Mouse (Mus musculus) hindbrain, postnatal 0 days (tissue): ENCODE data around the gene Ampd3. TPM values are rescaled to one million over a fixed set of nuclear protein-coding genes. Genes with fewer than 3 reads are reported as not detected.
A peak's percentile ranks its signal among the peaks of the same experiment; 100 is the strongest.

Experiments
- ATAC-seq: fragments of 200-750 bp; cut with Nextera tagmentation; 2 replicates; pipeline ENCODE4 v1.8.0; 2017; ENCODE audit warnings: mild to moderate bottlenecking, moderate TSS enrichment, moderate library complexity
- DNase-seq: peaks from one replicate; pipeline ENCODE4 v3.0.0-alpha.2; 2015; ENCODE audit warnings: low spot score
- H3K27ac ChIP-seq: fragments of 300-500 bp; sonication (generic); 2 replicates; pipeline ENCODE4 v1.5.1; 2014; ENCODE audit warnings: mild to moderate bottlenecking
- H3K27me3 ChIP-seq: fragments of 300-500 bp; sonication (generic); 2 replicates; pipeline ENCODE4 v1.6.1; 2014; ENCODE audit warnings: low read length, mixed read lengths; ENCODE audit not compliant: insufficient read depth
- H3K36me3 ChIP-seq: fragments of 300-500 bp; sonication (generic); 2 replicates; pipeline ENCODE4 v1.6.1; 2014; ENCODE audit warnings: low read length, mixed read lengths; ENCODE audit not compliant: insufficient read depth
- H3K4me1 ChIP-seq: fragments of 300-500 bp; sonication (generic); 2 replicates; pipeline ENCODE4 v1.6.1; 2014; ENCODE audit warnings: antibody characterized with exemption, low read length, mixed read lengths; ENCODE audit not compliant: insufficient read depth
- H3K4me2 ChIP-seq: fragments of 300-500 bp; sonication (generic); 2 replicates; pipeline ENCODE4 v1.6.1; 2014; ENCODE audit warnings: low read depth, mild to moderate bottlenecking, low read length, moderate library complexity, mixed read lengths
- H3K4me3 ChIP-seq: fragments of 300-500 bp; sonication (generic); 2 replicates; pipeline ENCODE4 v1.5.1; 2014; ENCODE audit warnings: low read length
- H3K9ac ChIP-seq: fragments of 300-500 bp; sonication (generic); replicated peaks from 2 replicates; pipeline ENCODE4 v1.6.1; 2014; ENCODE audit warnings: mild to moderate bottlenecking, low read length, moderate library complexity, mixed read lengths
- H3K9me3 ChIP-seq: fragments of 300-500 bp; sonication (generic); 2 replicates; pipeline ENCODE4 v1.6.1; 2016; ENCODE audit warnings: low read length, mixed read lengths
- CTCF ChIP-seq: IDR thresholded peaks from 2 replicates; pipeline ENCODE4 v1.5.1; 2016; ENCODE audit warnings: antibody characterized with exemption, control low read depth, low read depth
- WGBS: fragments of 180-500 bp; shearing (Covaris S2); extraction: QIAGEN DNeasy Blood & Tissue Kit; methylation state at CpG from one replicate; pipeline ENCODE4 v1.1.7; 2014; 5-methylcytosine and 5-hydroxymethylcytosine counted together
- polyA plus RNA-seq: library from polyadenylated mRNA; unstranded; fragments of >200 nt; fragmentation: Nextera tagmentation; extraction: Ambion mirVana; gene quantifications from 2 replicates; pipeline ENCODE4 v1.2.1, GENCODE M21; 2015
- total RNA-seq: library from RNA; depleted of rRNA; stranded (reverse); fragments of >200 nt; gene quantifications from 2 replicates; pipeline ENCODE4 v1.2.3, GENCODE M21; 2014

Ampd3 gene
- total and polyA plus RNA-seq, 2 experiments from 2014 or later = 14.3 to 24.8 TPM

GRCm38 (mm10) chr7:110774077-110774476 is 6.1 kb downstream of the Ampd3 start:
- peak; percentile 74 for ATAC-seq
- WGBS = 45% methylated on average over 1 of the region's 1 CpGs
- Histone ChIP-seq H3K9me3 (no peaks in the 10 kb centered on the region), H3K27me3 (no peaks in the 10 kb centered on the region), H3K4me1 (peaks cover 21% of the 10 kb centered on the region), H3K27ac (peak overlapping the region; percentile 88), H3K4me3 (no peak overlapping the region; the same call in 1 of the 2 replicates), H3K36me3 (no peaks in the 10 kb centered on the region), H3K4me2 (peak overlapping the region; percentile 38), H3K9ac (peak overlapping the region; percentile 24; the same call in 1 of the 2 replicates)
- DNase-seq = peak; percentile 78
- no peak for TF ChIP-seq CTCF

GRCm38 (mm10) chr7:110774674-110775073 is 6.7 kb downstream of the Ampd3 start:
- 88% methylated on average over 8 of the region's 8 CpGs for WGBS
- no peak for TF ChIP-seq CTCF

DNA sequence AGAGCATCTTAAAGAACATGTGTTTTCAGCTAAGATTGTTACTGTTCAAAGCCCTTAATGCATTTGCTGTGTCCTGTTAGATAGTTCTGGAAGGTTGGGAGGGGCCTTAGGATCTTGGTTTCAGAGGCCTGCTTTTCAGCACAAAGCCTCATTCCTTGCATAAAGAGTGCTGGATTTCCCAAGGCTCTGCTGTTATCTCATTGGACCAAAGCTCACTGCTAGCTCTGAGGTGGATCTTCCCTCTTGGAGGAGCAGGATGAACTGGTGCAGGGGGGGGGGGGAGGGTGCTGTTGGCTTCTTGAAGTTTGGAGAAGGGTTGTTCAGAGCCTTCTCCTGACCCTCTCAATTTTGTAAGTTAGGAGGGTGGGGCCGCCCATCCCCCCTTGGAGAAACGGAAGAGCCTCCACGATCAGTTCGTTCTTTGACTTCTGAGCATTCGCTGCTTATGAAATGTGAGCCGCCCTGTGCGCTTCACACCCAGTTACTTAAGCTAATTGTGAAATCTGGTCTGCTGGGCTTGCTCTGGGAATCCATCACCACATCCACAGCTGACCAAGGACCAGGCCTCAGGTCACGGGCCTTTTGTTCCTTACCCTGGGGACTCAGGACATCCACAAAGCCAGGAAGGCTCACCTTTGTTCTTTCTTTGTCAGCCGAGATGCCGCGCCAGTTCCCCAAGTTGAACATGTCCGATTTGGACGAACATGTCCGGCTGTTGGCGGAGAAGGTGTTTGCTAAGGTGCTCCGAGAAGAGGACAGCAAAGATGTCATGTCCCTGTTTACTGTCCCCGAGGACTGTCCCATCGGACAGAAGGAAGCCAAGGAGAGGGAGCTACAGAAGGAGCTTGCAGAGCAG is 9.4 kb downstream of the Ampd3 start:
- Histone ChIP-seq H3K36me3 (no peaks in the 10 kb centered on the region), H3K9me3 (no peaks in the 10 kb centered on the region), H3K27me3 (no peaks in the 10 kb centered on the region), H3K27ac (no peak overlapping the region), H3K4me3 (no peak overlapping the region), H3K9ac (no peak overlapping the region), H3K4me2 (no peak overlapping the region), H3K4me1 (peaks cover 20% of the 10 kb centered on the region)
- ATAC-seq = no peak
- no peak for DNase-seq
- 76% methylated on average over 18 of the region's 18 CpGs for WGBS
- TF ChIP-seq CTCF = no peak

More at GRCm38 (mm10) chr7:110774674-110775073, 6.7 kb downstream of the Ampd3 start:
- H3K27ac ChIP-seq = peak overlapping the region; percentile 88
- H3K9me3 ChIP-seq = no peaks in the 10 kb centered on the region
- DNase-seq (no peak), ATAC-seq (no peak)
- H3K9ac ChIP-seq = no peak overlapping the region
- no peak overlapping the region for H3K4me3 ChIP-seq
- H3K4me2 ChIP-seq = no peak overlapping the region
- no peaks in the 10 kb centered on the region for H3K36me3 ChIP-seq
- H3K27me3 ChIP-seq = no peaks in the 10 kb centered on the region
- H3K4me1 ChIP-seq = peaks cover 15% of the 10 kb centered on the region

GRCm38 (mm10) chr7:110778933-110779332 is 10.9 kb downstream of the Ampd3 start:
- no peaks in the 10 kb centered on the region for H3K27me3 ChIP-seq
- H3K9me3 ChIP-seq = no peaks in the 10 kb centered on the region
- no peak overlapping the region for H3K9ac ChIP-seq
- DNase-seq = no peak
- peaks cover 10% of the 10 kb centered on the region for H3K4me1 ChIP-seq
- no peaks in the 10 kb centered on the region for H3K36me3 ChIP-seq
- peak overlapping the region; percentile 78 for H3K27ac ChIP-seq
- 95% methylated on average over 7 of the region's 7 CpGs for WGBS
- no peak for TF ChIP-seq CTCF
- no peak overlapping the region for H3K4me3 ChIP-seq
- ATAC-seq = no peak
- H3K4me2 ChIP-seq = no peak overlapping the region

DNA sequence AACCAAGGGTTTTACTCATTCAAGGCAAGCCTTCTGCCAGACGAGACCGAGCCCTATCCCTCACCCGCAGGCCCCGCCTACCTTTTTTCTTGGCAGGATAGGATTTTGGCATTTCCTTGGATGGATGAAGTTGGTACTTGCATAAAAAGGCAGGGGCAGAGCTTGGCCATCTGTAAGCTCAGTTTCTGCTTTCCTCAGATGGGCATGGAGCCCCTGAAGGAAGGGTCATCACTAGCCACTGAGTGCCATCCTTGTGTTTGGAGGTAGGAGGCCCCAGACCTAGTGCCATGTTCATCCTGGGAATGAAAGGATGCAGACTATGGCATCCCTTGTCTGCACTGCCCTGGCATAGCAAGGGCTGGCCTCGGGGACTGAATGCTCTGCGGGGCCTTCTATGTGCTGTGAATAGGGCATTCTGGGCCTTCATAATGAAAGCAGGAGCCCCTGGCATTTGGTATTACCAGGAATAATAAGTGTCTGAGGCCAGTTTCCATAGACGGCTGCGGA is 11.7 kb downstream of the Ampd3 start:
- WGBS = 42% methylated on average over 8 of the region's 8 CpGs
- Histone ChIP-seq H3K4me3 (no peak overlapping the region), H3K27ac (peak overlapping the region; percentile 78)

GRCm38 (mm10) chr7:110780520-110780919 is 12.5 kb downstream of the Ampd3 start:
- no peaks in the 10 kb centered on the region for H3K27me3 ChIP-seq
- H3K36me3 ChIP-seq = no peaks in the 10 kb centered on the region
- ATAC-seq (no peak), DNase-seq (no peak)
- H3K4me1 ChIP-seq = peaks cover 7% of the 10 kb centered on the region; the same call in 1 of the 2 replicates
- H3K27ac ChIP-seq = peak overlapping the region; percentile 78; the same call in 1 of the 2 replicates
- no peak overlapping the region for H3K4me3 ChIP-seq
- no peak for TF ChIP-seq CTCF
- 70% methylated on average over 4 of the region's 4 CpGs for WGBS
- H3K9ac ChIP-seq = no peak overlapping the region
- H3K4me2 ChIP-seq = no peak overlapping the region
- no peaks in the 10 kb centered on the region for H3K9me3 ChIP-seq

More for the DNA sequence above, 11.7 kb downstream of the Ampd3 start:
- peaks cover 7% of the 10 kb centered on the region; the same call in 1 of the 2 replicates for H3K4me1 ChIP-seq
- ATAC-seq = peak; percentile 93
- H3K36me3 ChIP-seq = no peaks in the 10 kb centered on the region
- TF ChIP-seq CTCF = no peak
- no peaks in the 10 kb centered on the region for H3K27me3 ChIP-seq
- no peak overlapping the region for H3K9ac ChIP-seq
- no peaks in the 10 kb centered on the region for H3K9me3 ChIP-seq
- no peak overlapping the region for H3K4me2 ChIP-seq
- DNase-seq = peak; percentile 78
